Mouse (Mus musculus) v-Abl transformed pro-B cells (cell line): Measurements from ENCODE around the gene D630039A03Rik.

Experiments used
- in situ Hi-C, 2 experiments: fragments of 400-800 bp; cut with MboI; formaldehyde crosslinking; loops; one replicate each; pipeline ENCODE4 v1.15.1; 2025; ENCODE audit not compliant: unreplicated experiment in 2 of 2

Gene D630039A03Rik

GRCm38 (mm10) chr4:57895902-57896301 lies 20.2 kb downstream of the D630039A03Rik start:
- in situ Hi-C loops, result no loop called here

GRCm38 (mm10) chr4:57895140-57895539 lies 21.0 kb downstream of the D630039A03Rik start:
- in situ Hi-C loops, result no loop called here

DNA sequence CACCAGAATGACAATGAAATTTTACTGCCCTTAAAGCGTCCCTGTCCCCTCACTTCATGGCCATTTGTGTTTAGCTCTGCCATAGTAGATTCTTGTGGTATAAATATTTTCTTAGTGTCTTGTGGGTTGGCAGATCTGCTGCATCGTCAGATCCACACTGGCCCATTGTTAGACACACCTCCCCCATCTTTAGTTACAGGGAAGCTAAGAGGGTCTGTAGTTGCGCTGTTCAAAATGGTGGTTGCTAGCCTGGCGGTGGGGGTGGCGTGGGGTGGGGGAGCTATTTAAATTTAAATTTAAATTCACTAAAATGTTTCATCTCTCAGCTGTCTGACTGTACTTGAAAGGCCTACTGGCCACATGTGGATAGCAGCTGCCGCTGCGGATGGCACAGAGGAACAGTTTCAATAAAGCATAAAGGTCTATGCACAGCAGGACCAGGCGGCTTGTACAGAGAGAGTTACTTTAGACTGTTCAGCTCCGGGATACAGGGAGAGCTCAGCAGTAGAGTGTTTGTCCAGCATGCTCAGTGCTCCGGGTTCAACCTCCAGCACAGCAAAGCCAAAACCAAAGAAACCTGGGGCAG lies 24.0 kb downstream of the D630039A03Rik start:
- in situ Hi-C loops, result no loop called here

GRCm38 (mm10) chr4:57889773-57890172 lies 26.3 kb downstream of the D630039A03Rik start:
- in situ Hi-C loops, result loop anchor here in 1 of 2 experiments (10.0 kb wide), 1 partner anchor 425 kb away; no protein-coding TSS in a partner anchor

DNA sequence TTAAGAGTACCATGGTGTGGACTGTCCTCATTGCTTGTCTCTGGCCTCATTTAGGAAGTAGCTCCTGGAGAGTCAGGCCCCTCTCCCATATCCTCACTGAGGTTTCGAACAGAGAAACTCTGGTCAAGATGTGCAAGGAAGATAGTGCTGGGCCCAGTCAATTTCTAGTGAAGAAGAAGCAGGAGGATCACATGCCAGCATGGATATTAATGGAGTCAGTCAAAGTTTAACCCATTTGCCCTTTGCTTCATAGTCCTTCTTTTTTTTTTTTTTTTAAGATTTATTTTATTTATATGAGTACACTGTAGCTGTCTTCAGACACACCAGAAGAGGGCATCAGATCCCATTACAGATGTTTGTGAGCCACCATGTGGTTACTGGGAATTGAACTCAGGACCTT lies 27.1 kb downstream of the D630039A03Rik start:
- in situ Hi-C loops, result loop anchor here in 1 of 2 experiments (10.0 kb wide), 1 partner anchor 424 kb away; no protein-coding TSS in a partner anchor

- in situ Hi-C loops, result loop anchor here in 1 of 2 experiments (10.0 kb wide), 1 partner anchor 423 kb away; no protein-coding TSS in a partner anchor
Observed at GRCm38 (mm10) chr4:57888246-57888645, 27.9 kb downstream of the D630039A03Rik start.

DNA sequence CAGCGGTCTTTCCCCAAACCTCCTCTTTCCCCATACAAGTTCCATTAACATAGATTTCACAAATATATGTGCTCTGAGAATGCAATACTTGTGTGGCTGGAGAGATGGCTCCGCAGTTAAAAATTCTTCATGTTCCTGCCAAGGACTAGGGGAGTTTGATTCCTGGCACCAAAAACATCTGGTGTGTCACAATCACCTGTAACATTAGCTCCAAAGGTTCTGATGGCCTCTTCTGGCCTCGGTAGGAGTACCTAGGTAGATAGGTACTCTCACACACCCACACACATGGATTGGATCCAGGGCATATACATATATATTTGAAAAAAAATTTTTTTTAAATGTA lies 29.2 kb downstream of the D630039A03Rik start:
- in situ Hi-C loops, result loop anchor here in 1 of 2 experiments (10.0 kb wide), 1 partner anchor 422 kb away; no protein-coding TSS in a partner anchor

DNA sequence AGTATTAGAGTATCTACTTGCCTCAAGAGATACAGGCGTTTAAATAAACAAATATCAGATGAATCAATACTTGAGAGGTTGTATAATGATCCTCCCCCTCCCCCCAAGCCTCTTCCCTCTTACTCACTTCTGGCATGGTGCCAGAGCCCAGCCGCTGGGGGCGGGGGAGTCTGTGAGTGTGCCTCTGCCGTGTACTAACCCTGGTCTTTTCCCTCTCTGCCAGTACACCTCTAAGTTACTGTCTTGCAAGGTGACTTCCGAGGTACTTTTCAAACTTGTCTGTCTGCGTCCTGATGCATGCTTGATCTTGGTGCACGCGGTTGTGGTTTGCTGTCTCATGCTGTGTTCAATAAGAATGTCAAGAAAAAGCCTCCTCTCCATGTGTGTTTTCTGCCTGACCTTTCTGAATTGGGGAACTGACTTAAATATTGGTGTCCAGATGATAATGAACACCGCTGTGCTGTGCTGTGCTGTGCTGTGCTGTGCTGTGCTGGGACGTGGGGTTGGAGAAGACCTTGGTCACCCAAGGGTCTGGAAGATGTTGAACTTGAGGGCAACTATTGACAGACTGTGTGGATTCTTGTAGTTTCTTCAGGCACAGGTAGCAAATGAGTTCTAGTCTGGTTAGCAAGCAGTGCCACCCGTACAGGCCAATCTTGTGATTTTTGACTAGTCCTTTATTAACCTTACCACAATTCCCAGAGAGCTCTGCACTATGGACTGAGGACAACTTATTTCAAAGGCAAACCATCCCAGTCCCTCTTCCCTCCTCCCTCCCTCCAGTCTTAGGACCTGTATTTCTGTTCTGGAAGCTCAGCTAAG lies 29.8 kb downstream of the D630039A03Rik start:
- in situ Hi-C loops, result loop anchor here in 1 of 2 experiments (10.0 kb wide), 1 partner anchor 421 kb away; no protein-coding TSS in a partner anchor

GRCm38 (mm10) chr4:57885186-57885585 lies 30.9 kb downstream of the D630039A03Rik start:
- in situ Hi-C loops, result loop anchor here in 1 of 2 experiments (10.0 kb wide), 1 partner anchor 420 kb away; no protein-coding TSS in a partner anchor

DNA sequence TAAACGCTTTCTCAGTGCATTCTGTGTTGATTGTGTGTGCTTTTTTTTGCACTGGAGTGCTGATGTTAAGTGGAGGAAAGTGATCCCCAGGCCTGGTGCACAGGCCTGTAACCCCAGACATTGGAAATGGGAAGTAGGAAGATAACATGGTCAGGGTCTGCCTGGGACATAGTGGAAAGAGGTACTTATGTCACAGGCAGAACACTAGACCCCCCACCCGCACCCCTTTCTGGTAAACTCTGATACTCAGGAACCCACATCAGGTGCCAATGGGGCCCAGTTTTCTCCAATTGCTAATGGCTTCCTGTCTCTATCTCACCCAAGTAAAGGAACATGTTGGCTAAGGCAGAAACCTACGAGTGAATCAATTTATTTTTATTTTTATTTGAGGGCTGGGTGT lies 31.6 kb downstream of the D630039A03Rik start:
- in situ Hi-C loops, result loop anchor here (5.0 to 10.0 kb wide), 3 partner anchors 92 to 420 kb away; no protein-coding TSS in a partner anchor

- in situ Hi-C loops, result loop anchor here (5.0 to 10.0 kb wide), 3 partner anchors 91 to 419 kb away; no protein-coding TSS in a partner anchor
Observed at GRCm38 (mm10) chr4:57883520-57884421, 32.3 kb downstream of the D630039A03Rik start.

DNA sequence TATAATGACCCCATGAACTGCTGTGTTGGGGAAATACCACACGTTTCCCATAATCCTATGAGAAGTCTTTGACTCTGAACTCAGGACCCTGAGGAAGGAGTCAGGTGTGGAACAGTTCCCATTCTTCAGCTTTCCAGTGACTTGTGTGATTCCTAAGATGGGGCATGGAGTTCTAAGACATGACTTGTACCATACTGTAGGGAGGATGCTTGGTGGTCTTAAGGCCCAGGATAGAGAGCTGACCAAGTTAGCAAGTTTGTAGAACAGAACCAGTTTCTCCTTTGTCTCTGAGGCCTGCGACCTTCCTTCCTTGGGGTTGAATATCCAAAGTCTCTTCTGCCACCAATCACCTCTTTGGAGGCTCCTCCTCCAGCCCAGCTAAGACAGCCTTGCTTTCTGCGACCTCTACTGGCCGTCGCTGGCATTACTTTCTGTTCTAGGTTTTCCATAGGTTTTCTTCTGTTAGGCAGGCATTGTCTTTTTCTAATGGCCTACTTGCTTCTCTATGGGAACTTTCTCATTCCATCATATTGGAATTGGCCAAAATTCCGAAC lies 36.2 kb downstream of the D630039A03Rik start:
- in situ Hi-C loops, result loop anchor here (5.0 to 10.0 kb wide), 3 partner anchors 88 to 415 kb away; no protein-coding TSS in a partner anchor

- in situ Hi-C loops, result loop anchor here in 1 of 2 experiments (5.0 kb wide), 1 partner anchor 207 kb away; no protein-coding TSS in a partner anchor
Observed at GRCm38 (mm10) chr4:57879137-57879536, 37.0 kb downstream of the D630039A03Rik start.

- in situ Hi-C loops, result loop anchor here in 1 of 2 experiments (10.0 kb wide), 1 partner anchor 53 kb away; no protein-coding TSS in a partner anchor
Observed at GRCm38 (mm10) chr4:57867454-57867853, 48.6 kb downstream of the D630039A03Rik start.

GRCm38 (mm10) chr4:57866990-57867389 lies 49.1 kb downstream of the D630039A03Rik start:
- in situ Hi-C loops, result loop anchor here in 1 of 2 experiments (10.0 kb wide), 1 partner anchor 52 kb away; no protein-coding TSS in a partner anchor

GRCm38 (mm10) chr4:57866088-57866487 lies 50.0 kb downstream of the D630039A03Rik start:
- in situ Hi-C loops, result loop anchor here in 1 of 2 experiments (10.0 kb wide), 1 partner anchor 51 kb away; no protein-coding TSS in a partner anchor

- in situ Hi-C loops, result loop anchor here (5.0 to 10.0 kb wide), 2 partner anchors 40 to 48 kb away; no protein-coding TSS in a partner anchor
Observed at GRCm38 (mm10) chr4:57862269-57862986, 53.7 kb downstream of the D630039A03Rik start.

GRCm38 (mm10) chr4:57861856-57862255 lies 54.2 kb downstream of the D630039A03Rik start:
- in situ Hi-C loops, result loop anchor here (5.0 to 10.0 kb wide), 2 partner anchors 40 to 47 kb away; no protein-coding TSS in a partner anchor

- in situ Hi-C loops, result loop anchor here (5.0 to 10.0 kb wide), 2 partner anchors 39 to 46 kb away; no protein-coding TSS in a partner anchor
Observed at GRCm38 (mm10) chr4:57861166-57861565, 54.9 kb downstream of the D630039A03Rik start.
